Mouse (Mus musculus): ENCODE measurements around the gene Dok4. TPM values are rescaled to one million over a fixed set of nuclear protein-coding genes. Genes with fewer than 3 reads are reported as not detected.

Dok4 gene
- 2.7 and 5.0 TPM in 2 replicates for polyA plus RNA-seq (2012; ENCODE audit: low replicate concordance)

DNA sequence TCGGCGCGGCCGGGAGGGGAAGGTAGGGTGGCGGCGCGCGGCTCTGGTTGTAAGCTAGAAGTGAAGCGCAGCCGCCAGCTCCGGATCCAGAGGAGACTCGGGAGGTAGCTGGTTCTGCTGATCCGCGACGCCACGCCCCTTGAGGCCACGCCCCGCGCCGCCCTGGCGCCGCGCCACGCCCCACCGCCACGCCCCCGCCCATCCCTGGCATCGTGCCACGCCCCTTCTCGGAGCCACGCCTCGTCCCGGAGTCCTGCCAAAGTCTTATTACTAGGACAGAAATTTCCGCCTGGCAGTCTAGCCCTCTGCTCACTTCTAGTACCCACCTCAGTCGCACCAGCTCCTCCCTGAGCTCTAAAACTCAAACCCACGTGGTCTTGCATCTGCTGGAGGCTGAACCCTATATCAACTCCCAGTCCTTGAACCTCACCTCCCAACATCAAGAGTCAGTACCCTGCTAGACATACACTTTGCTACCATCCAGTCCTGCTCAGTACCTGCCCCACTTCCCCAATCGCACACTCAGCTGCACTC, at the start of gene Dok4:
Gene Dok4, minus strand, starts transcription at position 134 of the 534 bp plus-strand sequence.

GRCm38 (mm10) chr8:94923405-94923804, 47.3 kb upstream of the Dok4 start, which contains the start of gene Adgrg5:
Adgrg5 (plus strand) TSS chr8:94923694.

DNA sequence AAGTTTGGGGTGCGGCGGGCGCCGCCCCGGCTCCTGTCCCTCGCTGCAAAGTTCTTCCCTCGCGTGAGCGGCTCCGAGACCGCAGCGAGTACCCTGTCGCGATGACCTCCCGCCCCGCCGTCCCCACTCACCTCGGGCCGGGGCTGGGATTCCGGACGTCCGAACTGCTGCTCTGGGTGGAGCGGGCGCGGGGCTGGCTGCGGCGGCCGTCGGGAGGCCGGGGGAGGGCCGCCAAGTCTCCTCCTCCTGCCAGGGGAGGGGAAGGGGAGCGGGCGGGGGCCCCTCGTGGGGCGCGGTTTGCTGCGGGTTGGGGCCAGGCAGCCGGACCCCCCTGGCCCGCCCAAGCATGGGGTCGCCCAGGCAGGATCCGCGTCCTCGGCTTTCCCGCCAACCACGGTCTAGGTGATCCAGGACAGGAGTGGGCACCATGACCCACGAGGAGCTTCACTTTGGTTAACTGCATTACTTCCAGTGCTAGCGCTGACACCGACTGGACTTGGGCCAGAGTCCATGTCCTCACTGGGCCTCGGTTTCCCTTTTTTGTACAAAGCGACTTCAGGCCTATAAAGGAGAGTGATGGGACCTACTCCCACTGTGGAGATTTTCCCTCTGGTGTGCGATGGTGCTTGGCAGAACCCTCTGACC, 41.8 kb upstream of the Dok4 start, which contains the start of gene Ccdc102a:
Gene Ccdc102a, minus strand, starts transcription at position 248 of the 645 bp plus-strand sequence.

GRCm38 (mm10) chr8:94857346-94858173, 18.6 kb downstream of the Dok4 start, which contains the start of gene Polr2c:
Polr2c (plus strand) TSS chr8:94857450.

GRCm38 (mm10) chr8:94837662-94838574, 38.2 kb downstream of the Dok4 start, which contains the start of the genes Coq9 and Ciapin1:
Coq9 (plus strand) TSS chr8:94838321.
Ciapin1 (minus strand) TSS chr8:94838358.

Other genes with a start within 250 kb of the Dok4 start
- 22.7 and 26.4 TPM in 2 replicates for gene Arl2bp, start 209.7 kb downstream of the Dok4 start, polyA plus RNA-seq (2012; ENCODE audit: low replicate concordance)
- not detected in 2 replicates for gene Pllp, start 180.1 kb downstream of the Dok4 start, polyA plus RNA-seq (2012; ENCODE audit: low replicate concordance)
- gene Ccl22, start 130.7 kb downstream of the Dok4 start, polyA plus RNA-seq (2012; ENCODE audit: low replicate concordance): 1.9 and 3.2 TPM in 2 replicates
- 0.31 and 0.59 TPM in 2 replicates for gene Cx3cl1, start 104.3 kb downstream of the Dok4 start, polyA plus RNA-seq (2012; ENCODE audit: low replicate concordance)
- not detected in 2 replicates for gene Ccl17, start 65.9 kb downstream of the Dok4 start, polyA plus RNA-seq (2012; ENCODE audit: low replicate concordance)
- gene Coq9, start 38.0 kb downstream of the Dok4 start, polyA plus RNA-seq (2012; ENCODE audit: low replicate concordance): 51.0 and 128 TPM in 2 replicates
- 49.1 and 330 TPM in 2 replicates for gene Ciapin1, start 38.0 kb downstream of the Dok4 start, polyA plus RNA-seq (2012; ENCODE audit: low replicate concordance)
- 7.3 and 16.5 TPM in 2 replicates for gene Polr2c, start 18.9 kb downstream of the Dok4 start, polyA plus RNA-seq (2012; ENCODE audit: low replicate concordance)
- gene Ccdc102a, start 41.8 kb upstream of the Dok4 start, polyA plus RNA-seq (2012; ENCODE audit: low replicate concordance): 9.9 and 24.4 TPM in 2 replicates
- 11.8 and 12.9 TPM in 2 replicates for gene Adgrg5, start 47.4 kb upstream of the Dok4 start, polyA plus RNA-seq (2012; ENCODE audit: low replicate concordance)
- 2.7 and 6.2 TPM in 2 replicates for gene Adgrg1, start 98.4 kb upstream of the Dok4 start, polyA plus RNA-seq (2012; ENCODE audit: low replicate concordance)
- 3.3 and 5.4 TPM in 2 replicates for gene Adgrg3, start 141.4 kb upstream of the Dok4 start, polyA plus RNA-seq (2012; ENCODE audit: low replicate concordance)
- gene Drc7, start 178.8 kb upstream of the Dok4 start, polyA plus RNA-seq (2012; ENCODE audit: low replicate concordance): not detected in 2 replicates
- gene Katnb1, start 204.9 kb upstream of the Dok4 start, polyA plus RNA-seq (2012; ENCODE audit: low replicate concordance): 26.3 and 27.7 TPM in 2 replicates